Mouse (Mus musculus) thymus, adult 18-20 months (tissue): ENCODE measurements around the gene Lmbrd2.

Source experiments
- DNase-seq, 2 experiments: peaks; one replicate each; pipeline ENCODE4 v3.0.0; 2022; ENCODE audit warnings: mixed read lengths in 2 of 2

Gene Lmbrd2

DNA sequence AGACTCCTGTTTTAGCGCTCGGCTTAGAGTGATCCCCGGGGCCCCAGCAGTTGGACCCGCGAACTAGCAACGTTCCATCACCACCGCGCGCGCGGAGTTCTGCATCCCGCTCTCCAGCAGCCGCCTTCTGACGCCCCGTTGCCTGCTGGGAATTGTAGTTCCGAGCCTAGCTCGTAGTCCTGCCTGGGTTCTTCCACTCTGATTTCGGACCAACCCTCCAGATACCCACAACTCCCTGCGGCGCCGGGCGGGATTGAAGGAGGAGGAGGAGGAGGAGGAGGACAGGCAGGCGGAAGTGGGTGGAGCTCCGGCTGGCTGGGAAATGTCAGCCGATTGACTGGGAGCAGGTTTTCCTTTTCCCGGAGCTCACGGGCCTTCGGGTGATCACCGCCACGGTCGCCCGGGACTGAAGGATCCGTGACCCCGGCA lies at the start of gene Lmbrd2:
Gene Lmbrd2, plus strand, starts transcription at position 299 of the 429 bp plus-strand sequence.
- peak; percentile 96 to 97 for DNase-seq

DNA sequence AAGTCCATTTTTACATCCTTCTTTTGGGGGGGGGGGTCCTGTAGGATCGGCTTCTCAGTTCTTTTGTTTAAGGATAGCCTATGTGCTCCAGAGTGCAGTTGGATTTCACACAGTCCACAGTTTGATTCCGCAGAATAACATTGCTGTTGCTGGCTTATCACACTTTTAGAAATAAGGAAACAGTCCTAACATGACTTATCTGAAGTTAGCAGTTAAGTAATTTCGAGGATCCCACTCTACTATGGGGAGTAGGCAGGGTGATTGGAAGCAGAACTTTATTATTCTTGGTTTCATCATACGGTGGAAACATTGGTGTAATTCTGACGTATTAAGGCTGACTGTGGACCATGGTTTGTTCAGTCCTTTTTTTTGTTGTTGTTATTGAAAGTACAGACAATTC lies 49.7 kb upstream of the Lmbrd2 start:
- DNase-seq: no peak

- no peak for DNase-seq
These were observed 46.6 kb upstream of the Lmbrd2 start for GRCm38 (mm10) chr15:9093598-9094365.

DNA sequence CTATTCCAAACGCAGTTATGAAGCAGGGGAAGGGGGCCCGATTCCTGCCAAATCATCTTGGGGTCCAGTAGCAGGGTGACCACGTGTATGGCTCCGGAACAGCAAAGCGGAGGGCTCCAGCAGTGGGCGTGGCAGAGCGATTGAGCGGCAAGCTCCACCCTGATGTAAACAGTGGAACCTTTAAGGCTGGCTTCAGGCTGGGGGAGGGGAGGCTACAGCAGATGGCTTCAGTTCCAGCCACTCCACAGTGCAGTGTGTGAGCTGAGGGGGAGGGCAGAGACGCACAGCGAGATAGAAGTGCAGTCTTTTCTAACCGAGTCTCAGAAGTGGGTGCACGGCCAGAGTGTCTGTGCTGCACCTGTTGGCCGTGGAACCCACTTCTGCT lies 46.0 kb upstream of the Lmbrd2 start:
- no peak for DNase-seq

GRCm38 (mm10) chr15:9096865-9097264 lies 43.5 kb upstream of the Lmbrd2 start:
- no peak for DNase-seq

DNA sequence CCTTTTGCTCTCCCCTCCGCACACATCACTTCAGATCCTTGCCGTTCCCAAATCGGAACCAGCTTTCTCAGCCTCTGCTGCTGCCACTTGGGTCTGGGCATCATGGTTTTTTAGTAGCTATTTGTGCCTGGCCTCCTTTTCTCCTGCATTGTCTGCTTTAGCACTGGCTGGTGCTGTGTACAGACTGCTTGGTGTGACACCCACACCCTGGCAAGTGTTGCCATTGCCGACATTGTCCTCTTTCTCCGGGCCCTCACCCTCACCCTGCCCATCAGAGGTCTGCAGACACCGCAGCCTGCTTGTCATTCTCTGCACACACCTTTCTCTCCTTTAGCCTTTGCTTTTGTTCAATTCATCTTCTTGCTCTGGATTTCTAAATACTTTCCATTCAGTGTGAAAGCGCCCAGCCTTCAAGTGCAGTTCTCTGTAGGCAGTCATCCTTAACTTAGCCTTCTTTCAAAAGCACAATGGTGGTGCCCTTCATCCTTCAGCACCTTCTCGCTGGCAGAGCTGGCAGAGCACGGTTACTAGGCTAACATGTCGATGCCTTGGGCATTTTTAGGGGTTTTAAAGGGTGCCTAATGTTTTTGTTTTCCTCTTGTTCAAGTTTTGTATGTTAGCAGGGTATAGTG lies 39.8 kb upstream of the Lmbrd2 start:
- no peak for DNase-seq

- DNase-seq: no peak
These were observed 33.9 kb upstream of the Lmbrd2 start for GRCm38 (mm10) chr15:9106303-9107074.

- no peak for DNase-seq
These were observed 29.6 kb upstream of the Lmbrd2 start for GRCm38 (mm10) chr15:9110526-9111347.

- no peak for DNase-seq
These were observed 28.7 kb upstream of the Lmbrd2 start for GRCm38 (mm10) chr15:9111648-9112047.

- no peak for DNase-seq
These were observed 26.8 kb upstream of the Lmbrd2 start for GRCm38 (mm10) chr15:9113556-9113955.

DNA sequence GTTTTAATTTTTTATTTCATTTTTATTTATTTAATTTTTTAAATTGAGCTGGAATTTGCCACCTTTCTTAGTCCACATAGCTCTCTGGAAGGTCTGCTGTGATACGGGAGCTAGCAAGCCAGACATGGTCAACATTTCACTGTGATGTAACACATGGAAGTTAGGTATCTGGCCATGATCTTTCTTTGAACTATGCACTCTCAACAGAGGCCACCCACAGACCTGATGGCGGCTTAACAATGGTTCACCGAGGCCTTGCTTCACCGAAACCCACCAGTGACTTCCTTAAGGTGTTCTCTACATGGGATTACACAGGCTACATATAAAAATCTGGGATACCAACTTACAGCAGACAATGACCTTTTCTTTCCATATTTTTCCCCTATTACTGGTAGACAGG lies 26.2 kb upstream of the Lmbrd2 start:
- no peak for DNase-seq

DNA sequence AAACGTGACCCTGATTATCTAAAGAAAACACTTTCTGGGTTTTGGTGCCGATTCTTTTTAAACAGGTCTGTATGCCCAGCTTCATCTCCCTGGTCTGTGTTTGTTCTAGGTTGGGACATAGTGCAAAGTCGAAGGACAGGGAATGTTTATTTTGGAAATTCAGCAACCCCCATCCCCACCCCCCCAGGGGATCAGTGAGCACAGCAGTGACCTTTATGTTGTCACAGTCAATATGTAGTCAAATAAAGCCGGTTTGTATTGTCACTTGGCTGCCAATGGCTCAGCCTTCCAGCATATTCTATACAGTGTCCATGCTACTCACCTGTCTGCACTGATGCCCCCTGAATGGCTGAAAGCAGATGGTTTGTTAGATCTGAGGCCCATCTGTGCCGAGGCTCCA lies 25.8 kb upstream of the Lmbrd2 start:
- DNase-seq: no peak

DNA sequence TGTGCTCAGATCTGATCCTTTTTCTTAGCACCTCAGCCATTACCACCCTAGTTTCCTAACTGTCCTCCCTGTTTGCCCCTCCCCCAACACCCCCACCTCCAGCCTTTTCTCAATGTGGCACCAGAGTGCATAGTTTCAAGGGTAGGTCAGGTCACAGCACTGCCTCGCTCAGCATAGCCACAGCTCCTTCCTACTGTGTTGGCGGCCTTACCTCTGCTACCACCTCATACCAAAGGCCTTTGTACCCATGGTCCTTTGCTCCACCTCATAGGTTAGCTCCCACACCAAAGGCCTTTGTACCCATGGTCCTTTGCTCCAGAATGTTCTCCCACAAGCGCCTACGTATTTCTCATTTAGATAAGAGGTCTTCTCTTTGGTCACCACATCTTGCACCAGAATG lies 21.5 kb upstream of the Lmbrd2 start:
- no peak for DNase-seq

DNA sequence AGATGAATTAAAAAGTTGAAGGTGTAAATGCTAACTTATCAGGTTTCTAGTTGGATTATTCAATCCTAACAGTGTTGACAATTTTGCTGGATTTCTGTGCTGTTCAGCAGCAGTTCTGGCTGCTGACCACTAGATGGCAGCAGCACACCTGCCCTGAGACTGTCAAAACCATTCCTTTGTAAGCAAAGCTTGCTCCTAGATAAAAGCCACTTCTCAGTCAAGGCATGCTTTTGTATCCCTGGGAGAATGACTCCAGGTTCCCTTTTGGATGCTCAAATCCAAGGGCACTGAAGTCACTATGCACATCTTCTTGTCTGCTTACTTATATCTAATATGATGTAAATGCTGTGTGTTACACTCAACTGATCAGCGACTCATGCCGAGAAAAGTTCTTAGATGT lies 20.3 kb upstream of the Lmbrd2 start:
- no peak for DNase-seq

- DNase-seq: no peak
These were observed 17.4 kb upstream of the Lmbrd2 start for GRCm38 (mm10) chr15:9122989-9123388.

DNA sequence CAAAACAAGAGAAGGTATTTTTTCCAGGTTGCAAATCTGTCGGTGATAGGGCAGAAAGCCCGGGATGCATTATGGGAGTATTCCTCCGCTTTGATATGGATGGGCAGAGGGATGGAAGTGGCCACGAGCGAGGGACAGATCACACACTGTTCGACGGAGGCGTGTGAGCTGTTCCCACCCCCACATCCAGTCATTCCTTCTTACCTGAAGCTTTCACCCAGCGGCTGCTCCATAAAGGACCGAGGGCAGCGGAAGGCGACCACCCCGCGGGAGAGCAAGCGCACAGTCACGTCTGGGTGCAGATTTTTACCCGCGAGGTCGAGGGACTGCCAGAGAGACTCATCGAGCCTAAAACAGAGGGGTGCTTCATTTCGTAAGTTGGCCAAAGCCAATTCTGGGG lies 15.5 kb upstream of the Lmbrd2 start:
- no peak for DNase-seq

DNA sequence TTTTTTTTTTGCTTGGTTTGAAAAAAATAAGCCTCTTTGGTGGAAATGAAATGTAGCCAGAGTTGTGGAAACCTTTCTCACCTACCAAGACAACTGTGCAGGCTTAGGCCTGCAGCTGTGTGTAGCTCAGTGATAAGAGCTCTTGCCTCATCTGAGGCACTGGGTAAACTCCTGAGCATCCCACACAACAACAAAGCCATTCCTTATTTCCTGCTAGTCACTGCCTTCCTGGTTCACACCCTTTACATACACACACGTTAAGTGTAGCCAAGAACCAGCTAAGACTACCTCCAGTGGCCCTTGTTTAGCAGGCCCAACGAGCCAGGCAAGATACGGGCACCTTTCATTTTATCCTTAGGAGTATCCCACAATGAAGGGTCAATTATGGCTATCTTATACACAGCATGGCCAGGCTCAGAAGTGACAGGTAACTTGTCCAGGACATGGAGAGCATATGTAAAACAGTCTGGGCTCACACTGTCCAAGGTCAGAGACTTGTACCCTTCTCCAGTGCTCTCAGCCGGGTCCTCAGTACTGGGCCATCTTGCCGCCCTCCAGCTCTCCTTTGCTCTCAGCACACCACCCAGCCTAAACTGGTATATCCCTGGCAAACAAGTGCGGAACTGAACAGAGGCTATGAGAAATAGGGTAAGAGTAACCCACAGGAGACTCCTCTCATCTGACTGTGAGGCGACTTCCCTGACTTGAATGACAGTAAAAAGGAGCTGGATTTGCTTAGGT lies 13.1 kb upstream of the Lmbrd2 start:
- no peak for DNase-seq

GRCm38 (mm10) chr15:9130772-9131498 lies 9.4 kb upstream of the Lmbrd2 start:
- no peak for DNase-seq

DNA sequence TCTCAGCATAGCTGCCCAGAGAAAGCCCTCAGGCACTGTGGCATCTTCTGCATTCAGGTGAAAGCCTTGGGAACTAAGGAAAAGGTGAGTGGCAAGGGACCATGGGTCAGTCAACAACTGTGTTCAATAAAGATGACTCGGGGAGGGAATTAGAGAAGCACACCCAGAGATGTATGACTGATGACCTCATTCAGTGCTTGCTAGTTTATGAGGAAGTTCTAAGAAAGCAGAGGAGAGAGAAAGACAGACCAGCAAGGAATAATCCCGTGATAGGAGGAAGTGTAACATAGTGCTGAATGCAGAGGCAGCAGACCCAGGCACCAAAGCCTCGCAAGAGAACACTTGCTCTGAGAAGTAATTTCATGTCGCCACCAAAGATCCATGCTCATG lies 8.9 kb upstream of the Lmbrd2 start:
- no peak for DNase-seq

- DNase-seq: no peak
These were observed 7.5 kb upstream of the Lmbrd2 start for GRCm38 (mm10) chr15:9132693-9133443.
